Mouse (Mus musculus) lung, postnatal 0 days (tissue): ENCODE data around the gene Rbbp8nl. TPM values are rescaled to one million over a fixed set of nuclear protein-coding genes. Genes with fewer than 3 reads are reported as not detected.
A peak's percentile ranks its signal among the peaks of the same experiment; 100 is the strongest.

ENCODE experiments used
- ATAC-seq: fragments of 200-750 bp; cut with Nextera tagmentation; 2 replicates; pipeline ENCODE4 v1.8.0; 2017; ENCODE audit warnings: moderate library complexity
- DNase-seq: peaks from one replicate; pipeline ENCODE4 v3.0.0-alpha.2; 2016; ENCODE audit warnings: low spot score
- H3K27ac ChIP-seq: fragments of 300-500 bp; sonication (generic); 2 replicates; pipeline ENCODE4 v1.5.1; 2014; ENCODE audit warnings: antibody characterized with exemption, mild to moderate bottlenecking, low read length, mixed read lengths
- H3K27me3 ChIP-seq: fragments of 300-500 bp; sonication (generic); replicated peaks from 2 replicates; pipeline ENCODE4 v1.6.1; 2014; ENCODE audit warnings: low read length, mixed read lengths; ENCODE audit not compliant: insufficient read depth
- H3K36me3 ChIP-seq: fragments of 300-500 bp; sonication (generic); 2 replicates; pipeline ENCODE4 v1.6.1; 2014; ENCODE audit warnings: low read length, mixed read lengths; ENCODE audit not compliant: insufficient read depth
- H3K4me1 ChIP-seq: fragments of 300-500 bp; sonication (generic); 2 replicates; pipeline ENCODE4 v1.6.1; 2014; ENCODE audit warnings: antibody characterized with exemption, low read depth, low read length, mixed read lengths; ENCODE audit not compliant: insufficient read depth
- H3K4me2 ChIP-seq: fragments of 300-500 bp; sonication (generic); replicated peaks from 2 replicates; pipeline ENCODE4 v1.6.1; 2014; ENCODE audit warnings: low read depth, mild to moderate bottlenecking, low read length, moderate library complexity, mixed read lengths
- H3K4me3 ChIP-seq: fragments of 300-500 bp; sonication (generic); 2 replicates; pipeline ENCODE4 v1.5.1; 2014; ENCODE audit warnings: low read depth, low read length
- H3K9ac ChIP-seq: fragments of 300-500 bp; sonication (generic); replicated peaks from 2 replicates; pipeline ENCODE4 v1.6.1; 2014; ENCODE audit warnings: low read depth, mild to moderate bottlenecking
- H3K9me3 ChIP-seq: fragments of 300-500 bp; sonication (generic); 2 replicates; pipeline ENCODE4 v1.6.1; 2016; ENCODE audit warnings: low read length, mixed read lengths
- CTCF ChIP-seq: IDR thresholded peaks from 2 replicates; pipeline ENCODE4 v1.5.1; 2016; ENCODE audit warnings: antibody characterized with exemption, mild to moderate bottlenecking
- EP300 ChIP-seq: IDR thresholded peaks from 2 replicates; pipeline ENCODE4 v1.6.1; 2016; ENCODE audit warnings: antibody characterized with exemption, mild to moderate bottlenecking, control low read depth
- WGBS: fragments of 180-500 bp; shearing (Covaris S2); extraction: QIAGEN DNeasy Blood & Tissue Kit; methylation state at CpG from one replicate; pipeline ENCODE4 v1.1.7; 2014; 5-methylcytosine and 5-hydroxymethylcytosine counted together
- polyA plus RNA-seq: library from polyadenylated mRNA; unstranded; fragments of >200 nt; fragmentation: Nextera tagmentation; extraction: Ambion mirVana; gene quantifications from 2 replicates; pipeline ENCODE4 v1.2.1, GENCODE M21; 2015

Rbbp8nl gene
- polyA plus RNA-seq, 1 experiment from 2014 or later: 0.20 TPM

GRCm38 (mm10) chr2:180277773-180278320 is 11.8 kb downstream of the Rbbp8nl start:
- H3K4me3 ChIP-seq: no peak overlapping the region
- 59% methylated on average over 8 of the region's 8 CpGs for WGBS
- H3K36me3 ChIP-seq: no peaks in the 10 kb centered on the region
- peaks cover 12% of the 10 kb centered on the region; the same call in 1 of the 2 replicates for H3K4me1 ChIP-seq
- H3K27ac ChIP-seq: no peak overlapping the region
- ATAC-seq (no peak), DNase-seq (no peak)
- no peak overlapping the region for H3K4me2 ChIP-seq
- no peak overlapping the region for H3K9ac ChIP-seq
- no peaks in the 10 kb centered on the region for H3K27me3 ChIP-seq
- H3K9me3 ChIP-seq: no peaks in the 10 kb centered on the region
- TF ChIP-seq EP300 (no peak), CTCF (no peak)

GRCm38 (mm10) chr2:180276851-180277259 is 12.8 kb downstream of the Rbbp8nl start:
- Histone ChIP-seq H3K9me3 (no peaks in the 10 kb centered on the region), H3K27me3 (no peaks in the 10 kb centered on the region), H3K4me1 (peaks cover 18% of the 10 kb centered on the region; the same call in 1 of the 2 replicates), H3K27ac (peak overlapping the region; percentile 21), H3K9ac (no peak overlapping the region), H3K4me2 (0 out of 2 replicates have a peak overlapping the region, but pooled peaks have one; percentile 2), H3K36me3 (no peaks in the 10 kb centered on the region), H3K4me3 (no peak overlapping the region)
- TF ChIP-seq CTCF (no peak), EP300 (no peak)
- 23% methylated on average over 8 of the region's 8 CpGs for WGBS
- DNase-seq (peak; percentile 81), ATAC-seq (peak; percentile 2; the same call in 1 of the 2 replicates)

GRCm38 (mm10) chr2:180276385-180276784 is 13.3 kb downstream of the Rbbp8nl start:
- TF ChIP-seq CTCF: no peak
- no peak for TF ChIP-seq EP300
- Histone ChIP-seq H3K27me3 (no peaks in the 10 kb centered on the region), H3K4me3 (no peak overlapping the region), H3K4me1 (peaks cover 21% of the 10 kb centered on the region; the same call in 1 of the 2 replicates), H3K36me3 (no peaks in the 10 kb centered on the region), H3K4me2 (peak overlapping the region; percentile 8; the same call in 1 of the 2 replicates), H3K27ac (peak overlapping the region; percentile 21; the same call in 1 of the 2 replicates), H3K9ac (no peak overlapping the region), H3K9me3 (no peaks in the 10 kb centered on the region)
- ATAC-seq (no peak), DNase-seq (no peak)
- 19% methylated on average over 4 of the region's 4 CpGs for WGBS

GRCm38 (mm10) chr2:180275836-180276235 is 13.8 kb downstream of the Rbbp8nl start:
- DNase-seq (peak; percentile 97), ATAC-seq (peak; percentile 48)
- 0% methylated on average over 8 of the region's 8 CpGs for WGBS
- Histone ChIP-seq H3K36me3 (no peaks in the 10 kb centered on the region), H3K4me1 (peaks cover 21% of the 10 kb centered on the region; the same call in 1 of the 2 replicates), H3K9ac (no peak overlapping the region), H3K27ac (no peak overlapping the region), H3K9me3 (no peaks in the 10 kb centered on the region), H3K4me3 (no peak overlapping the region), H3K27me3 (no peaks in the 10 kb centered on the region), H3K4me2 (peak overlapping the region; percentile 8; the same call in 1 of the 2 replicates)
- TF ChIP-seq CTCF (peak; percentile 94), EP300 (no peak)

- no peak overlapping the region for H3K4me3 ChIP-seq
- H3K9me3 ChIP-seq: no peaks in the 10 kb centered on the region
- H3K9ac ChIP-seq: no peak overlapping the region
- H3K27ac ChIP-seq: no peak overlapping the region
- WGBS: 91% methylated on average over 2 of the region's 2 CpGs
- ATAC-seq (no peak), DNase-seq (no peak)
- H3K36me3 ChIP-seq: no peaks in the 10 kb centered on the region
- no peak overlapping the region; the same call in 1 of the 2 replicates for H3K4me2 ChIP-seq
- no peak for TF ChIP-seq CTCF
- TF ChIP-seq EP300: no peak
- H3K27me3 ChIP-seq: no peaks in the 10 kb centered on the region
- peaks cover 21% of the 10 kb centered on the region; the same call in 1 of the 2 replicates for H3K4me1 ChIP-seq
These were observed 15.2 kb downstream of the Rbbp8nl start for GRCm38 (mm10) chr2:180274523-180274922.

- DNase-seq (peak; percentile 99), ATAC-seq (peak; percentile 94)
- no peaks in the 10 kb centered on the region for H3K36me3 ChIP-seq
- peak within 1 kb of the TSS; percentile 88 for H3K9ac ChIP-seq
- H3K27ac ChIP-seq: peak within 1 kb of the TSS; percentile 69; the same call in 1 of the 2 replicates
- no peaks in the 10 kb centered on the region for H3K9me3 ChIP-seq
- TF ChIP-seq CTCF (no peak), EP300 (no peak)
- H3K4me3 ChIP-seq: peak within 1 kb of the TSS; percentile 69
- H3K27me3 ChIP-seq: no peaks in the 10 kb centered on the region
- 5% methylated on average over 48 of the region's 68 CpGs for WGBS
- peak within 1 kb of the TSS; percentile 97 for H3K4me2 ChIP-seq
- H3K4me1 ChIP-seq: peaks cover 21% of the 10 kb centered on the region; the same call in 1 of the 2 replicates
These were observed 16.1 kb downstream of the Rbbp8nl start, which contains the start of gene Cables2 for GRCm38 (mm10) chr2:180273394-180274244. Gene Cables2 (minus strand): TSS chr2:180273496.
